ENCODE assay signal across 33 mouse cellular contexts in the genomic region with DNA sequence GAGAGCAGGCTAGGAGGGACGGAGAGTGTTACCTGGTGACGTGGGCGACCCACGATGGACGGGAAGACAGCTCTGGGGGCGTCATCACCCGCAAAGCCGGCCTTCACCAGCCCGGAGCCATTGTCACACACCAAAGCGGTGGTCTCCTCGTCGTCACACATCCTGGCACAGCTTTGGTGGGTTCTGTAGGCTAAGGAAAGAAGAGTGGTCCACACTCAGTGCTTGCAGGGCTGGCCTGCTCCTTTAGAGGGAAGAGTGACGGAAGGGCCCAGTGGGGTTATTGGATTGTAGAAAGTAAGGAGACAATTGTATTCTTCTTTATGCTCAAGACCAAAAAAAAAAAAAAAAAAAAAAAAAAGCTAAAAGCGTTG. TPM values are rescaled to one million over a fixed set of nuclear protein-coding genes. Genes with fewer than 3 reads are reported as not detected.
DNase-seq lines count a peak whose midpoint lies in the region; ATAC-seq and TF ChIP-seq lines count a peak whose summit lies in the region.
"Had no signal": no experiment of that assay in that cellular context is flagged by ENCODE, and none has a peak within 500 bp of the region (broad histone marks: within the 10 kb centered on the region; RNA-seq: fewer than 3 reads in every experiment).

No protein-coding gene starts in this region.

- H3K36me3 ChIP-seq in embryonic facial prominence, embryonic 14.5 days (ENCODE audit: control insufficient read depth, insufficient read depth, low read length): no peaks in the 10 kb centered on the region
- H3K36me3 ChIP-seq in embryonic facial prominence, embryonic 10.5 days (replicated peaks): no peaks in the 10 kb centered on the region
- no peaks in the 10 kb centered on the region for H3K36me3 ChIP-seq in heart, embryonic 11.5 days (ENCODE audit: control insufficient read depth, insufficient read depth, low read length)
- H3K36me3 ChIP-seq in lung, embryonic 14.5 days (ENCODE audit: insufficient read depth): no peaks in the 10 kb centered on the region
- peaks cover 9% of the 10 kb centered on the region for H3K36me3 ChIP-seq in myocyte (ENCODE audit: control insufficient read depth, insufficient read depth)
- H3K36me3 ChIP-seq: hindbrain, embryonic 10.5 days; hindbrain, embryonic 15.5 days; midbrain, embryonic 13.5 days; stomach, embryonic 15.5 days had no signal

- no peak for TF ChIP-seq POLR2A in myocyte (IDR thresholded peaks at IDR 0.05; ENCODE audit: insufficient read length, low read depth)
- no peak for TF ChIP-seq POLR2A in cerebellum, adult 2 months (IDR thresholded peaks at IDR 0.05; ENCODE audit: borderline replicate concordance, insufficient read depth, low read length)

- peak overlapping the region; percentile 34 for H3K9ac ChIP-seq in embryonic facial prominence, embryonic 14.5 days (ENCODE audit: low read depth, low read length)
- peak overlapping the region; percentile 94 for H3K9ac ChIP-seq in heart, embryonic 11.5 days (ENCODE audit: low read depth, low read length)
- no peak overlapping the region for H3K9ac ChIP-seq in lung, embryonic 14.5 days
- H3K9ac ChIP-seq: hindbrain, embryonic 15.5 days; liver, embryonic 14.5 days; midbrain, embryonic 13.5 days; stomach, embryonic 15.5 days had no signal

- H3K4me3 ChIP-seq in embryonic facial prominence, embryonic 14.5 days (ENCODE audit: low read depth, low read length): peak overlapping the region; percentile 13; the same call in 1 of the 2 replicates
- no peak overlapping the region for H3K4me3 ChIP-seq in embryonic facial prominence, embryonic 10.5 days
- H3K4me3 ChIP-seq in heart, embryonic 11.5 days (ENCODE audit: low read depth, low read length): peak overlapping the region; percentile 62
- H3K4me3 ChIP-seq in lung, embryonic 14.5 days (ENCODE audit: low read depth, low read length): peak overlapping the region; percentile 22; the same call in 1 of the 2 replicates
- peak overlapping the region; percentile 50 for H3K4me3 ChIP-seq in myocyte
- H3K4me3 ChIP-seq in cerebellum, adult 2 months (replicated peaks; ENCODE audit: insufficient read depth, low read depth, low read length): no peak overlapping the region
- H3K4me3 ChIP-seq: hindbrain, embryonic 10.5 days; hindbrain, embryonic 15.5 days; midbrain, embryonic 13.5 days had no signal

- no peak for TF ChIP-seq CTCF in lung, embryonic 14.5 days (IDR thresholded peaks at IDR 0.05; ENCODE audit: low read depth)
- TF ChIP-seq CTCF in cerebellum, adult 2 months (IDR thresholded peaks at IDR 0.05; ENCODE audit: borderline replicate concordance, insufficient read depth, low read depth, low read length): no peak

- no peak for ATAC-seq in embryonic facial prominence, embryonic 14.5 days (ENCODE audit: low read depth)
- no peak for ATAC-seq in heart, embryonic 11.5 days (replicated peaks; ENCODE audit: insufficient number of reproducible peaks, low FRiP score, low TSS enrichment)
- no peak for ATAC-seq in lung, embryonic 14.5 days (ENCODE audit: insufficient read depth)
- ATAC-seq: activated CD4-positive, CD25-positive, alpha-beta regulatory T cell, adult 4 months; forebrain, embryonic 14.5 days; inflammation-experienced regulatory T-cells, adult 6 months had no signal

- no peak for DNase-seq in embryonic facial prominence, embryonic 14.5 days (ENCODE audit: low spot score)
- DNase-seq in embryonic facial prominence, embryonic 10.5 days (ENCODE audit: low spot score): no peak
- DNase-seq in heart, postnatal 14 days: no peak
- no peak for DNase-seq in lung, embryonic 14.5 days
- DNase-seq in lung, postnatal 10 days: no peak
- DNase-seq in cerebellum, adult 2 months: no peak
- DNase-seq: adrenal gland, adult 2 months; adrenal gland, postnatal 36 days; cerebellum, adult 18-20 months; cerebellum, postnatal 14 days; gastrocnemius, postnatal 36 days; kidney, adult 18-20 months; kidney, postnatal 36 days; liver; lung, adult 2 months; lung, postnatal 36 days; right cerebral cortex, postnatal 25 days had no signal

- H3K27me3 ChIP-seq in embryonic facial prominence, embryonic 14.5 days (replicated peaks; ENCODE audit: control insufficient read depth, insufficient read depth, low read length): no peaks in the 10 kb centered on the region
- H3K27me3 ChIP-seq in embryonic facial prominence, embryonic 10.5 days (replicated peaks; ENCODE audit: low read depth, poor library complexity, severe bottlenecking): no peaks in the 10 kb centered on the region
- no peaks in the 10 kb centered on the region for H3K27me3 ChIP-seq in heart, embryonic 11.5 days (ENCODE audit: control insufficient read depth, insufficient read depth, low read length)
- H3K27me3 ChIP-seq in lung, embryonic 14.5 days (ENCODE audit: insufficient read depth, low read length): no peaks in the 10 kb centered on the region
- H3K27me3 ChIP-seq in myocyte (ENCODE audit: control insufficient read depth, insufficient read depth, insufficient read length): no peaks in the 10 kb centered on the region
- no peaks in the 10 kb centered on the region for H3K27me3 ChIP-seq in cerebellum, adult 2 months (ENCODE audit: control insufficient read depth, insufficient read depth, low read length)
- H3K27me3 ChIP-seq: CH12.LX; hindbrain, embryonic 15.5 days; midbrain, embryonic 13.5 days; stomach, embryonic 15.5 days had no signal

- no peak overlapping the region for H3K27ac ChIP-seq in embryonic facial prominence, embryonic 14.5 days (replicated peaks; ENCODE audit: low read depth, low read length)
- H3K27ac ChIP-seq in embryonic facial prominence, embryonic 10.5 days (replicated peaks): no peak overlapping the region
- H3K27ac ChIP-seq in heart, embryonic 11.5 days (ENCODE audit: low read depth, low read length): peak overlapping the region; percentile 99
- H3K27ac ChIP-seq in lung, embryonic 14.5 days (ENCODE audit: low read depth): peak overlapping the region; percentile 56; the same call in 1 of the 2 replicates
- no peak overlapping the region for H3K27ac ChIP-seq in cerebellum, adult 2 months (ENCODE audit: insufficient read depth, low read length)
- H3K27ac ChIP-seq: hindbrain, embryonic 15.5 days; liver, embryonic 14.5 days; midbrain, embryonic 13.5 days; stomach, embryonic 15.5 days had no signal

- intact Hi-C loops in heart, postnatal 14 days (cut with DNase I): no loop called here

- no peaks in the 10 kb centered on the region for H3K9me3 ChIP-seq in embryonic facial prominence, embryonic 14.5 days (ENCODE audit: control insufficient read depth, low read length)
- no peaks in the 10 kb centered on the region for H3K9me3 ChIP-seq in embryonic facial prominence, embryonic 10.5 days
- H3K9me3 ChIP-seq in heart, embryonic 11.5 days (replicated peaks; ENCODE audit: control insufficient read depth, low read length): no peaks in the 10 kb centered on the region
- no peaks in the 10 kb centered on the region for H3K9me3 ChIP-seq in lung, embryonic 14.5 days (ENCODE audit: low read depth, low read length)
- H3K9me3 ChIP-seq: hindbrain, embryonic 10.5 days; hindbrain, embryonic 15.5 days; midbrain, embryonic 13.5 days; stomach, embryonic 15.5 days had no signal

- no peak overlapping the region for H3K4me2 ChIP-seq in embryonic facial prominence, embryonic 14.5 days (ENCODE audit: low read depth, low read length)
- peak overlapping the region; percentile 63 for H3K4me2 ChIP-seq in heart, embryonic 11.5 days
- peak overlapping the region; percentile 57 for H3K4me2 ChIP-seq in lung, embryonic 14.5 days
- peak overlapping the region; percentile 74 for H3K4me2 ChIP-seq in myocyte (ENCODE audit: low read depth)
- H3K4me2 ChIP-seq: midbrain, embryonic 13.5 days had no signal

- H3ac ChIP-seq in myocyte (ENCODE audit: control insufficient read depth, insufficient read length): no peak overlapping the region

- peaks cover 5% of the 10 kb centered on the region; the same call in 1 of the 2 replicates for H3K4me1 ChIP-seq in embryonic facial prominence, embryonic 14.5 days (ENCODE audit: control insufficient read depth, insufficient read depth, low read length)
- peaks cover 7% of the 10 kb centered on the region for H3K4me1 ChIP-seq in embryonic facial prominence, embryonic 10.5 days
- no peaks in the 10 kb centered on the region; the same call in none of the 2 replicates for H3K4me1 ChIP-seq in heart, embryonic 11.5 days (ENCODE audit: control insufficient read depth, insufficient read depth, low read length)
- no peaks in the 10 kb centered on the region for H3K4me1 ChIP-seq in lung, embryonic 14.5 days (ENCODE audit: insufficient read depth)
- no peaks in the 10 kb centered on the region for H3K4me1 ChIP-seq in cerebellum, adult 2 months (ENCODE audit: control insufficient read depth, insufficient read depth, low read length)
- H3K4me1 ChIP-seq: hindbrain, embryonic 15.5 days; stomach, embryonic 15.5 days had no signal

- no peaks in the 10 kb centered on the region for H3K79me2 ChIP-seq in myocyte (ENCODE audit: control insufficient read depth, insufficient read depth)

- WGBS in embryonic facial prominence, embryonic 14.5 days: 91% methylated on average over 14 of the region's 14 CpGs
- WGBS in embryonic facial prominence, embryonic 10.5 days: 94% methylated on average over 13 of the region's 14 CpGs
- WGBS in heart, embryonic 11.5 days (ENCODE audit: insufficient replicate concordance): 52% methylated on average over 14 of the region's 14 CpGs
- WGBS in lung, embryonic 14.5 days: 81% methylated on average over 14 of the region's 14 CpGs
- 93% methylated on average over 14 of the region's 14 CpGs for WGBS in cerebellum, adult 2 months

TF ChIP-seq in myocyte, 11 proteins besides CTCF, POLR2A, EP300 and RAD21:
- TF ChIP-seq POLR2AphosphoS2 (IDR thresholded peaks at IDR 0.05; ENCODE audit: insufficient read length, low read depth) (peak; percentile 19), TCF12 (IDR thresholded peaks at IDR 0.05; ENCODE audit: insufficient read depth, poor library complexity, severe bottlenecking) (no peak)

RNA-seq across cellular contexts. Expression of a gene that starts 1.5 kb away (rescaled TPM):
- 2,141 and 2,538 TPM in 2 replicates for polyA plus RNA-seq in embryonic facial prominence, embryonic 14.5 days (2014; fragmentation: Nextera tagmentation; extraction: Ambion mirVana)
- 9.6 and 20.1 TPM in 2 replicates for polyA plus RNA-seq in embryonic facial prominence, embryonic 10.5 days (2016; fragmentation: Nextera tagmentation; extraction: Ambion mirVana)
- 12,441 and 13,029 TPM in 2 replicates for polyA plus RNA-seq in heart, embryonic 11.5 days (2014; fragmentation: Nextera tagmentation; extraction: Ambion mirVana)
- total RNA-seq in heart, postnatal 14 days (2021): over 10,000 TPM; 15,903 to 17,925 TPM
- polyA plus RNA-seq in lung, embryonic 14.5 days (2014; fragmentation: Nextera tagmentation; extraction: Ambion mirVana): 106 and 243 TPM in 2 replicates
- 2,846 TPM for polyA plus RNA-seq in myocyte (2012; fragmentation: generic; extraction: Trizol)
- not detected in 2 replicates for polyA plus RNA-seq in cerebellum, adult 2 months (2012; rRNA removed)
- total RNA-seq: adrenal gland, adult 2 months; adrenal gland, postnatal 36 days; CH12.LX; layer of hippocampus, postnatal 25 days; left cerebral cortex, postnatal 36 days; megakaryocyte-erythroid progenitor cell, adult 5-6 weeks had no signal
- polyA plus RNA-seq: activated CD4-positive, CD25-positive, alpha-beta regulatory T cell, adult 4 months; inflammation-experienced regulatory T-cells, adult 6 months had no signal

RNA-seq across cellular contexts. Expression of a gene that starts 38.4 kb away (rescaled TPM):
- polyA plus RNA-seq in embryonic facial prominence, embryonic 14.5 days (2014; fragmentation: Nextera tagmentation; extraction: Ambion mirVana): 0.24 and 0.31 TPM in 2 replicates
- polyA plus RNA-seq in embryonic facial prominence, embryonic 10.5 days (2016; fragmentation: Nextera tagmentation; extraction: Ambion mirVana): 0.08 and 0.15 TPM in 2 replicates
- polyA plus RNA-seq in heart, embryonic 11.5 days (2014; fragmentation: Nextera tagmentation; extraction: Ambion mirVana): not detected in 2 replicates
- not detected for total RNA-seq in heart, postnatal 14 days (2021)
- not detected in 2 replicates for polyA plus RNA-seq in lung, embryonic 14.5 days (2014; fragmentation: Nextera tagmentation; extraction: Ambion mirVana)
- not detected for polyA plus RNA-seq in myocyte (2012; fragmentation: generic; extraction: Trizol)
- 12.3 and 12.8 TPM in 2 replicates for polyA plus RNA-seq in cerebellum, adult 2 months (2012; rRNA removed)
- total RNA-seq: CH12.LX; ES-E14; gastrocnemius, postnatal 36 days; megakaryocyte-erythroid progenitor cell, adult 5-6 weeks had no signal
- polyA plus RNA-seq: activated CD4-positive, CD25-positive, alpha-beta regulatory T cell, adult 4 months; C2C12; inflammation-experienced regulatory T-cells, adult 6 months; liver, embryonic 14.5 days had no signal

Comparison
In these comparisons a context has a peak if more than half of its experiments do, and no peak if none do; other contexts are left out.
1. H3K4me3 ChIP-seq: peak in embryonic facial prominence, embryonic 14.5 days (single experiment), heart, embryonic 11.5 days (single experiment), lung, embryonic 14.5 days (single experiment) and myocyte (single experiment); none in embryonic facial prominence, embryonic 10.5 days (single experiment) and cerebellum, adult 2 months (single experiment).
2. H3K27ac ChIP-seq: peak in heart, embryonic 11.5 days (single experiment) and lung, embryonic 14.5 days (single experiment); none in embryonic facial prominence, embryonic 14.5 days (single experiment), embryonic facial prominence, embryonic 10.5 days (single experiment) and cerebellum, adult 2 months (single experiment).
3. RNA of a gene that starts 38.4 kb away (polyA plus RNA-seq): 12.3 to 12.8 TPM in cerebellum, adult 2 months; 0.24 to 0.31 TPM in embryonic facial prominence, embryonic 14.5 days, 0.08 to 0.15 TPM in embryonic facial prominence, embryonic 10.5 days, not detected in heart, embryonic 11.5 days, not detected in lung, embryonic 14.5 days and not detected in myocyte (single experiment); every median in the first group is over 10 times any median in the second.